Mouse (Mus musculus) adrenal gland, adult (tissue): ENCODE results near the gene Slc12a7.
"Not testable (repeated sequence)": the region's sequence is repeated elsewhere in the genome, so short reads cannot be mapped to it uniquely, and the experiment has no call there.

Source experiments
- DNase-seq, 2 experiments: peaks; one replicate each; pipeline ENCODE4 v3.0.0; 2022 to 2023; ENCODE audit warnings: low spot score in 1 of 2; ENCODE audit not compliant: inconsistent age in 2 of 2

Gene Slc12a7

GRCm38 (mm10) chr13:73732742-73733700 lies at the start of gene Slc12a7:
Gene Slc12a7 (plus strand): TSS chr13:73733094.
- peak; percentile 37 to 64 for DNase-seq

GRCm38 (mm10) chr13:73683682-73684081 lies 49.2 kb upstream of the Slc12a7 start:
- peak in 1 of 2 experiments; percentile 61 for DNase-seq

GRCm38 (mm10) chr13:73684412-73684811 lies 48.5 kb upstream of the Slc12a7 start:
- DNase-seq = no peak

GRCm38 (mm10) chr13:73685502-73685901 lies 47.4 kb upstream of the Slc12a7 start:
- no peak for DNase-seq

GRCm38 (mm10) chr13:73687601-73688000 lies 45.3 kb upstream of the Slc12a7 start:
- DNase-seq = no peak

GRCm38 (mm10) chr13:73688934-73689333 lies 44.0 kb upstream of the Slc12a7 start:
- no peak for DNase-seq

- DNase-seq = peak; percentile 80 to 93
Measured at GRCm38 (mm10) chr13:73692249-73692868, 40.5 kb upstream of the Slc12a7 start.

- no peak for DNase-seq
Measured at GRCm38 (mm10) chr13:73693333-73693732, 39.6 kb upstream of the Slc12a7 start.

GRCm38 (mm10) chr13:73694972-73695371 lies 37.9 kb upstream of the Slc12a7 start:
- DNase-seq = no peak

GRCm38 (mm10) chr13:73696529-73696928 lies 36.4 kb upstream of the Slc12a7 start:
- no peak for DNase-seq

GRCm38 (mm10) chr13:73699714-73700113 lies 33.2 kb upstream of the Slc12a7 start:
- peak; percentile 57 to 73 for DNase-seq

GRCm38 (mm10) chr13:73700554-73700953 lies 32.3 kb upstream of the Slc12a7 start:
- DNase-seq = no peak

- DNase-seq = no peak
Measured at GRCm38 (mm10) chr13:73701161-73701883, 31.6 kb upstream of the Slc12a7 start.

- no peak for DNase-seq
Measured at GRCm38 (mm10) chr13:73702776-73703175, 30.1 kb upstream of the Slc12a7 start.

GRCm38 (mm10) chr13:73703486-73703885 lies 29.4 kb upstream of the Slc12a7 start:
- DNase-seq = not testable (repeated sequence)

GRCm38 (mm10) chr13:73704694-73705325 lies 28.1 kb upstream of the Slc12a7 start, which contains the start of gene Slc6a19:
Gene Slc6a19 (minus strand): TSS chr13:73704865.
- DNase-seq = no peak

- DNase-seq = no peak
Measured at GRCm38 (mm10) chr13:73709491-73709890, 23.4 kb upstream of the Slc12a7 start.

- DNase-seq = peak in 1 of 2 experiments; percentile 67
Measured at GRCm38 (mm10) chr13:73711221-73711620, 21.7 kb upstream of the Slc12a7 start.

GRCm38 (mm10) chr13:73711803-73712202 lies 21.1 kb upstream of the Slc12a7 start:
- DNase-seq = no peak

GRCm38 (mm10) chr13:73712228-73712627 lies 20.7 kb upstream of the Slc12a7 start:
- no peak for DNase-seq

- no peak for DNase-seq
Measured at GRCm38 (mm10) chr13:73713204-73713603, 19.7 kb upstream of the Slc12a7 start.
